Mouse (Mus musculus) hindbrain, embryonic 12.5 days (tissue): ENCODE results near the gene Gm17416. TPM values are rescaled to one million over a fixed set of nuclear protein-coding genes. Genes with fewer than 3 reads are reported as not detected.

Experiments used
- ATAC-seq: fragments of 200-750 bp; cut with Nextera tagmentation; 2 replicates; pipeline ENCODE4 v1.8.0; 2017; ENCODE audit warnings: moderate TSS enrichment; ENCODE audit not compliant: low FRiP score
- H3K27ac ChIP-seq: fragments of 300-500 bp; sonication (generic); 2 replicates; pipeline ENCODE4 v1.5.1; 2016; ENCODE audit warnings: mild to moderate bottlenecking
- H3K27me3 ChIP-seq: fragments of 300-500 bp; sonication (generic); 2 replicates; pipeline ENCODE4 v1.6.1; 2016; ENCODE audit warnings: mild to moderate bottlenecking
- H3K36me3 ChIP-seq: fragments of 300-500 bp; sonication (generic); 2 replicates; pipeline ENCODE4 v1.6.1; 2016; ENCODE audit warnings: mild to moderate bottlenecking
- H3K4me1 ChIP-seq: fragments of 300-500 bp; sonication (generic); 2 replicates; pipeline ENCODE4 v1.6.1; 2016
- H3K4me2 ChIP-seq: fragments of 300-500 bp; sonication (generic); replicated peaks from 2 replicates; pipeline ENCODE4 v1.6.1; 2016; ENCODE audit warnings: mild to moderate bottlenecking
- H3K4me3 ChIP-seq: fragments of 300-500 bp; sonication (generic); 2 replicates; pipeline ENCODE4 v1.5.1; 2016; ENCODE audit warnings: mild to moderate bottlenecking
- H3K9ac ChIP-seq: fragments of 300-500 bp; sonication (generic); 2 replicates; pipeline ENCODE4 v1.6.1; 2016; ENCODE audit warnings: mild to moderate bottlenecking, moderate library complexity
- H3K9me3 ChIP-seq: fragments of 300-500 bp; sonication (generic); replicated peaks from 2 replicates; pipeline ENCODE4 v1.6.1; 2016; ENCODE audit warnings: mild to moderate bottlenecking
- WGBS: fragments of 180-500 bp; shearing (Covaris S2); methylation state at CpG from one replicate; pipeline ENCODE4 v1.1.7; 2016; 5-methylcytosine and 5-hydroxymethylcytosine counted together
- polyA plus RNA-seq: library from polyadenylated mRNA; unstranded; fragments of >200 nt; fragmentation: Nextera tagmentation; extraction: Ambion mirVana; gene quantifications from 2 replicates; pipeline ENCODE4 v1.2.1, GENCODE M21; 2016

Gene Gm17416
- polyA plus RNA-seq, 1 experiment from 2014 or later, result not detected

GRCm38 (mm10) chr2:152615563-152615962 is 46.4 kb downstream of the Gm17416 start:
- 0 out of 2 replicates have a peak, but pooled peaks have one; percentile 26 for ATAC-seq
- H3K4me3 ChIP-seq, result no peak overlapping the region
- no peaks in the 10 kb centered on the region for H3K9me3 ChIP-seq
- WGBS, result 9% methylated on average over 7 of the region's 7 CpGs
- no peak overlapping the region for H3K27ac ChIP-seq
- H3K9ac ChIP-seq, result no peak overlapping the region
- H3K36me3 ChIP-seq, result no peaks in the 10 kb centered on the region
- no peak overlapping the region for H3K4me2 ChIP-seq
- no peaks in the 10 kb centered on the region for H3K27me3 ChIP-seq
- H3K4me1 ChIP-seq, result no peaks in the 10 kb centered on the region

- no peak overlapping the region for H3K9ac ChIP-seq
- H3K27me3 ChIP-seq, result no peaks in the 10 kb centered on the region
- no peaks in the 10 kb centered on the region for H3K36me3 ChIP-seq
- no peak overlapping the region for H3K4me3 ChIP-seq
- WGBS, result 83% methylated on average over 6 of the region's 6 CpGs
- no peak overlapping the region for H3K4me2 ChIP-seq
- H3K9me3 ChIP-seq, result no peaks in the 10 kb centered on the region
- H3K4me1 ChIP-seq, result no peaks in the 10 kb centered on the region
- ATAC-seq, result no peak
- no peak overlapping the region for H3K27ac ChIP-seq
These were observed 47.3 kb downstream of the Gm17416 start for GRCm38 (mm10) chr2:152616470-152616869.

DNA sequence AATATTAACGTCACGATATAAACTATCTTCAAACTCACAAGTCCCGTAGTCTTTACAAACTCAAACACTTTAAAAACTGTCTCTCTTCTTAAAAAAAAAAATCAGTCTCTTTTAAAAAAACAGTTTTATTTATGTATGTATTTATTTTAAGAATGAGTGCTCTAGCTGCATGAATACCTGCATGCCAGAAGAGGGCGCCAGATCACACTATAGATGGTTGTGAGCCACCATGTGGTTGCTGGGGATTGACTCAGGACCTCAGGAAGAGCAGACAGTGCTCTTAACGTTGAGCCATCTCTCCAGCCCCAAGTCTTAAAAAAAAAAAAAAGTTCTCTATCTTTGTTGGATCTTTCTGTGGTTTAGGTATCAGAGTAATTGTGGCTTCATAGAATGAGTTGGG is 48.2 kb downstream of the Gm17416 start:
- Histone ChIP-seq H3K9me3 (no peaks in the 10 kb centered on the region), H3K27ac (no peak overlapping the region), H3K27me3 (no peaks in the 10 kb centered on the region), H3K4me3 (no peak overlapping the region), H3K4me1 (no peaks in the 10 kb centered on the region), H3K36me3 (no peaks in the 10 kb centered on the region), H3K4me2 (no peak overlapping the region), H3K9ac (no peak overlapping the region)
- no peak for ATAC-seq
- 58% methylated on average over 5 of the region's 5 CpGs for WGBS

Other genes with a start within 250 kb of the Gm17416 start
- gene Rbck1, start 236.7 kb upstream of the Gm17416 start, polyA plus RNA-seq, result 91.5 and 91.9 TPM in 2 replicates
- gene Trib3, start 225.3 kb upstream of the Gm17416 start, polyA plus RNA-seq, result 3.0 and 3.5 TPM in 2 replicates
- 14.4 and 15.0 TPM in 2 replicates for gene Nrsn2, start 192.7 kb upstream of the Gm17416 start, polyA plus RNA-seq
- gene Sox12, start 171.3 kb upstream of the Gm17416 start, polyA plus RNA-seq, result 19.5 and 19.6 TPM in 2 replicates
- 50.7 and 54.5 TPM in 2 replicates for gene Zcchc3, start 154.3 kb upstream of the Gm17416 start, polyA plus RNA-seq
- 2.0 and 3.6 TPM in 2 replicates for gene 6820408C15Rik, start 153.8 kb upstream of the Gm17416 start, polyA plus RNA-seq
- not detected in 2 replicates for gene Defb23, start 104.7 kb upstream of the Gm17416 start, polyA plus RNA-seq
- not detected in 2 replicates for gene Defb20, start 92.3 kb upstream of the Gm17416 start, polyA plus RNA-seq
- gene Defb22, start 79.2 kb upstream of the Gm17416 start, polyA plus RNA-seq, result not detected in 2 replicates
- not detected in 2 replicates for gene Defb26, start 57.6 kb upstream of the Gm17416 start, polyA plus RNA-seq
- gene Defb28, start 51.1 kb upstream of the Gm17416 start, polyA plus RNA-seq, result not detected in 2 replicates
- not detected in 2 replicates for gene Defb29, start 29.2 kb upstream of the Gm17416 start, polyA plus RNA-seq
- gene Defb21, start 3.4 kb downstream of the Gm17416 start, polyA plus RNA-seq, result not detected in 2 replicates
- not detected in 2 replicates for gene Defb19, start 11.0 kb downstream of the Gm17416 start, polyA plus RNA-seq
- not detected in 2 replicates for gene Defb45, start 30.1 kb downstream of the Gm17416 start, polyA plus RNA-seq
- not detected in 2 replicates for gene Defb36, start 35.0 kb downstream of the Gm17416 start, polyA plus RNA-seq
- gene Defb25, start 53.7 kb downstream of the Gm17416 start, polyA plus RNA-seq, result not detected in 2 replicates
- 0.72 and 0.82 TPM in 2 replicates for gene Rem1, start 57.6 kb downstream of the Gm17416 start, polyA plus RNA-seq
- 153 and 157 TPM in 2 replicates for gene H13, start 100.1 kb downstream of the Gm17416 start, polyA plus RNA-seq
- 34.9 and 40.5 TPM in 2 replicates for gene Mcts2, start 117.7 kb downstream of the Gm17416 start, polyA plus RNA-seq
- gene Id1, start 166.9 kb downstream of the Gm17416 start, polyA plus RNA-seq, result 157 and 159 TPM in 2 replicates
- 5.0 and 5.3 TPM in 2 replicates for gene Cox4i2, start 184.8 kb downstream of the Gm17416 start, polyA plus RNA-seq